Mouse (Mus musculus): Measurements from ENCODE around the gene Frmd4b. TPM values are rescaled to one million over a fixed set of nuclear protein-coding genes. Genes with fewer than 3 reads are reported as not detected.

Gene Frmd4b
- polyA plus RNA-seq (2016; fragmentation: Nextera tagmentation; extraction: Ambion mirVana): 46.3 and 46.7 TPM in 2 replicates

DNA sequence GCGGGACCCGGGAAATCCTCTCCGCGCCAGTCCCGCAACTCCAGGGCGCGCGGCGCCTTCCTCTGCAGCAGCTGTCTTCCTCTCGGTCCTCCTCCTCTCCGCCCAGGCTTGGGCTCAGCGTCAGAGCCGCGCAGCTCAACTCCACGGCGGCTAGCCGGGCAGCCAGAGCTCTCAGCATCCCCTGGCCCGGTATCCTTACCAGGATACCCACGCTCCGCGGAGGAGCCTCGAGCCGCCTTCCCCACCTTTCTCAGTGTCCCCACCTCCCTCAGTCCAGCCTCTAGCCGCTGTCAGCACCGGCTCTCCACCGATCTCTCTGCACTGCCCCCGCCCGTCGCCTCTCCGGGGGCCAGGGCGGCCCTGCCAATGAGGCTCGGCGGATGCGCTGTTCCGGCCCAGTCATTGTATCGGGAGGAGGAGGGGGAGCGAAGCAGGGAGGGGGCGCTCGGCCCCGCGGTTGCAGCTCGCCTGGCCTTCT, at the start of gene Frmd4b:
Gene Frmd4b (minus strand): TSS at position 276 of the 478 bp plus-strand sequence.
- peaks cover 17% of the 10 kb centered on the region for H3K4me1 ChIP-seq
- peak; percentile 97 for ATAC-seq (ENCODE audit: low FRiP score, low read depth)
- peak within 1 kb of the TSS; percentile 77 for H3K4me3 ChIP-seq
- peak within 1 kb of the TSS; percentile 70 for H3K4me2 ChIP-seq (replicated peaks)
- peak within 1 kb of the TSS; percentile 88 for H3K9ac ChIP-seq
- under 1% methylated on average over 42 of the region's 42 CpGs for WGBS
- H3K27me3 ChIP-seq (replicated peaks): no peaks in the 10 kb centered on the region
- no peaks in the 10 kb centered on the region for H3K9me3 ChIP-seq
- H3K36me3 ChIP-seq: no peaks in the 10 kb centered on the region
- H3K27ac ChIP-seq: peak within 1 kb of the TSS; percentile 95

DNA sequence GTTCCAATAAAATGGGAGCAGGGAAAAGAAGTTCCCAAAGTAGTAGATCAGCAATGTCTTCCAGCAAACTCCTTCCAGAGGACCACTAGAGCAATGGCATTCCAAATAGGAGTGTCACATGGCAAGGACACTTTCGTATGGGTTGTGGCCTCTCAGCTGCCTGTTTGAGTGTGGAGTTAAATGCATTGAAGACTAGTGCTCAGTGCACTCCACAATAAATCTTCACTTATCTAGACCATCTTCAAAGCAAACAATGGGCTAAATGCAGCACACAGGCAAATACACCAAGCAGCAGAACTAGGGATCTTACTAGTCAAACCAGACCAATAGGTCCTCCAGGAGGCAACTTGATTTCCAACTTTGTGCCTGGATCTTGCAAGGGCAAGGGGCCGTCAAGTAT, 49.1 kb upstream of the Frmd4b start:
- peak; percentile 57; the same call in 1 of the 2 replicates for ATAC-seq (ENCODE audit: low FRiP score, low read depth)
- Histone ChIP-seq H3K4me2 (replicated peaks) (peak overlapping the region; percentile 4; the same call in 1 of the 2 replicates), H3K4me3 (no peak overlapping the region), H3K4me1 (peaks cover 16% of the 10 kb centered on the region), H3K27ac (no peak overlapping the region), H3K9me3 (no peaks in the 10 kb centered on the region), H3K9ac (no peak overlapping the region), H3K27me3 (replicated peaks) (no peaks in the 10 kb centered on the region), H3K36me3 (no peaks in the 10 kb centered on the region)
- 2% methylated on average over 2 of the region's 2 CpGs for WGBS

- Histone ChIP-seq H3K4me1 (no peaks in the 10 kb centered on the region), H3K36me3 (no peaks in the 10 kb centered on the region), H3K9me3 (no peaks in the 10 kb centered on the region; the same call in 1 of the 2 replicates), H3K4me3 (no peak overlapping the region), H3K27me3 (replicated peaks) (no peaks in the 10 kb centered on the region), H3K9ac (no peak overlapping the region), H3K4me2 (replicated peaks) (no peak overlapping the region), H3K27ac (no peak overlapping the region)
- ATAC-seq (ENCODE audit: low FRiP score, low read depth): no peak
- 80% methylated on average over 6 of the region's 6 CpGs for WGBS
Observed at GRCm38 (mm10) chr6:97658921-97659320, 41.6 kb upstream of the Frmd4b start.

DNA sequence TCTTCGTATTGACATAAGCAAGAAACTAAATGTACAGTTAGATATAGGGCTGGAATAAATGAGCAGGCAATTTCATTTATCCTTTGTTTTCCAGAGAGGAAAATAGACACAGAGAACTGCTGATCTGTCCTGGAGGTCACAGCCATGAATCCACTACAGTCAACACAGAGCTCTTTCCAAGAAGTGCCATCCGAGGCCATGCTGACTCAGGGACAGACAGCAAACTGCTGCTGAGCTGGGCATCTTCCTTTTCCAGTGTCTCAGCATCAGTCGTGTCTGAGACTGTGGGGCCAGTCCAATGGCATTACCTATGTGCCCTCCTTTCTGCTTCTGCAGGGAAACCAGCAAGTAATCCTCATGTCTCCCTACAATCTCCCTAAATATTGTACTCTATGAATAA, 38.6 kb upstream of the Frmd4b start:
- no peak overlapping the region for H3K4me3 ChIP-seq
- no peak overlapping the region for H3K4me2 ChIP-seq (replicated peaks)
- no peak for ATAC-seq (ENCODE audit: low FRiP score, low read depth)
- WGBS: 91% methylated on average over 3 of the region's 3 CpGs
- no peaks in the 10 kb centered on the region for H3K27me3 ChIP-seq (replicated peaks)
- no peaks in the 10 kb centered on the region for H3K36me3 ChIP-seq
- no peaks in the 10 kb centered on the region; the same call in 1 of the 2 replicates for H3K9me3 ChIP-seq
- H3K9ac ChIP-seq: no peak overlapping the region
- no peak overlapping the region for H3K27ac ChIP-seq
- no peaks in the 10 kb centered on the region for H3K4me1 ChIP-seq

- H3K4me2 ChIP-seq (replicated peaks): no peak overlapping the region
- H3K27ac ChIP-seq: no peak overlapping the region
- H3K4me1 ChIP-seq: no peaks in the 10 kb centered on the region
- H3K9ac ChIP-seq: no peak overlapping the region
- no peaks in the 10 kb centered on the region for H3K27me3 ChIP-seq (replicated peaks)
- no peak for ATAC-seq (ENCODE audit: low FRiP score, low read depth)
- WGBS: 93% methylated on average over 14 of the region's 14 CpGs
- H3K9me3 ChIP-seq: no peaks in the 10 kb centered on the region
- no peak overlapping the region for H3K4me3 ChIP-seq
- H3K36me3 ChIP-seq: no peaks in the 10 kb centered on the region
Observed at GRCm38 (mm10) chr6:97647501-97647900, 30.2 kb upstream of the Frmd4b start.

DNA sequence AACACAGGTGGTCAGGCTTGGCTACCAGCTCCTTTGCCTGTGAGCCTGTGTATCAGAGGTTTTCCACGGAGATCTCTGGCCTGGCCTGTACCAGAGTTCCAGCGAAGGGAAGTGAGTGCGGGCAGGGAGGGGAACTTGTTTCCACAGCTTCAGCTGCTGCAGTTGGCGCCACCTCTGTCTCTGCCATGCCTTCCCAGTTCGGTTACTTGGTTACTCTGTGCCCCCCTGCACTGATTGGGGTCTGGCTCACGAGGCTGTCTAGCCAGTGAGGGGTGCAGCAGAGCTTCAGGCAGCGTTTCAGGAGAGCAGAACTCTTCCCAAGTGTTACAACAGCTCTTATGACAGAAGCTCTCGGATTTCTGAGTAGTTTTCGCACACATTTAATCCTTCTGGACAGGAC, 6.0 kb upstream of the Frmd4b start:
- Histone ChIP-seq H3K9me3 (no peaks in the 10 kb centered on the region), H3K4me2 (replicated peaks) (no peak overlapping the region), H3K9ac (no peak overlapping the region), H3K27ac (no peak overlapping the region), H3K4me1 (no peaks in the 10 kb centered on the region), H3K4me3 (no peak overlapping the region), H3K27me3 (replicated peaks) (no peaks in the 10 kb centered on the region), H3K36me3 (no peaks in the 10 kb centered on the region)
- WGBS: 63% methylated on average over 9 of the region's 9 CpGs
- ATAC-seq (ENCODE audit: low FRiP score, low read depth): no peak

DNA sequence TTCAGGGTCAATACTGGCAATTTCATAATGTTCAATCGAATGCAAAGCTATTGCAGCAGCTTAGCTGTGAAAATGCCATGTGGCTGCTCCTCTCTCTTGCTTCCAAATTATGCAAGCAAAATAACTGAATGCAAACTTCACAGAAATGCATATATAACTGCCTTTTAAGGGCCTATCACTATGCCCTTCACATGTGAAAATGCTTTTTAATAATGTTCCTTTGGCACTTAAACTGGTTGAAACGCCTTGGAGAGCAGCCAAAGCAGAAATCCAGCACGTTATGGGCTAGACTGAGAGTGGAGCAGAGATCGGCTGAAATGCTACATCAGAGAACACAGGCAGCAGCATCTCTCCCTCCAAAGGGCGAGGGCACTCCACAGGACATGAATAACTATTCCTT, 4.9 kb upstream of the Frmd4b start:
- no peak overlapping the region for H3K27ac ChIP-seq
- no peak overlapping the region for H3K9ac ChIP-seq
- no peaks in the 10 kb centered on the region for H3K27me3 ChIP-seq (replicated peaks)
- H3K4me1 ChIP-seq: no peaks in the 10 kb centered on the region
- ATAC-seq (ENCODE audit: low FRiP score, low read depth): no peak
- no peak overlapping the region for H3K4me2 ChIP-seq (replicated peaks)
- WGBS: 67% methylated on average over 5 of the region's 5 CpGs
- H3K4me3 ChIP-seq: no peak overlapping the region
- no peaks in the 10 kb centered on the region for H3K9me3 ChIP-seq
- H3K36me3 ChIP-seq: no peaks in the 10 kb centered on the region

DNA sequence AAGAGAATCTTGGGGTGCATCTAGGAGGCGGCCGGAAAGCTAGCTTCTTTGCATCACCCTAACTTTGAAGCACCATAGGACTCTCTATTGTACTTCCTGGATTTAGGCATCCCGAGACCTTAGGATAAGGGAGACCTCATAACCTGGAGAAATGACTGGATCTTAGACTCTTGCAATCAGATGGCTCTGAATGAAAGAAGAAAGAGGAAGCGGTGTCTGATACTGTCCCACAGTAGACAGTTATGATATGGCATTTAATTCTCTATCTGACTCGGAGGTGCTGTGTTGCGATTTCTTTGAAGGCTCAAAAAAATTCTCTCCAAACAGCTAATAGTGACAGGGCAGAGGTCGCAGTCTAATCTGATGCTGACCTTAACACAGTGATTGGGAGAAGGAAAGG, 433 bp upstream of the Frmd4b start:
- ATAC-seq (ENCODE audit: low FRiP score, low read depth): peak; percentile 37; the same call in 1 of the 2 replicates
- Histone ChIP-seq H3K4me1 (peaks cover 17% of the 10 kb centered on the region), H3K27me3 (replicated peaks) (no peaks in the 10 kb centered on the region), H3K27ac (peak overlapping the region; percentile 95; the same call in 1 of the 2 replicates), H3K9me3 (no peaks in the 10 kb centered on the region), H3K36me3 (no peaks in the 10 kb centered on the region), H3K4me3 (peak overlapping the region; percentile 77), H3K4me2 (replicated peaks) (peak overlapping the region; percentile 70), H3K9ac (peak overlapping the region; percentile 88)
- 28% methylated on average over 7 of the region's 7 CpGs for WGBS

DNA sequence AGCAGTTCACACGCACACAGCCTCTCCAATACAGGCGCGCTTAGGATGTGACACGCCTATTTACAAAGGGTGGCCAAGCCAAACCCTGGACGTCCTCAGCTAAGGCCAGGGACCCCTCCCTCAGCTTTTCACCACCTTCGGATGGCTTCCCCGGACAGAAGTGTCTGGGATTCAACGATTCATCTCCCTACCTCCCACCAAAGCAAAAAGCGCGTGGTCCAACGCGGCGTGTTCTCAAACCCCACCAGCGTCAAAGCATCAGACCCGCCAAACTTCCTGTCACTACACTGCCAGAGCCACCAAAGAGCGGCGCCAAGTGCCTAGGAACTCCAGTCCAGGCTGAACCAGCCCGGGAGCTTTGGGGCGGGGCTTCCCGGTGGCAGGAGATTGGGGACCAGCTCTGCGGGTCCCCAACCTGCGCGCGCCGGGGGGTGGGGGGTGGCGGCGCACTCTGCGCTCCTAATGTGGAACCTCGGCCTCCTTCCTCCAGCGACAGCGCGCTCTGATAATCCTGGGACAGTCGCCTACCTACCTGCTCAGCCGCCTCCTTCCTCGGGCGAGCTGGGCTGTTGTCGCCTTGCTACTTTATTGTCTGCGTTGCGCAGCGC, 579 bp downstream of the Frmd4b start:
- ATAC-seq (ENCODE audit: low FRiP score, low read depth): peak; percentile 79
- peak overlapping the region; percentile 88 for H3K9ac ChIP-seq
- H3K36me3 ChIP-seq: no peaks in the 10 kb centered on the region
- under 1% methylated on average over 40 of the region's 40 CpGs for WGBS
- H3K27me3 ChIP-seq (replicated peaks): no peaks in the 10 kb centered on the region
- H3K27ac ChIP-seq: peak overlapping the region; percentile 95
- peak overlapping the region; percentile 70 for H3K4me2 ChIP-seq (replicated peaks)
- H3K4me1 ChIP-seq: peaks cover 17% of the 10 kb centered on the region
- H3K4me3 ChIP-seq: peak overlapping the region; percentile 77
- H3K9me3 ChIP-seq: no peaks in the 10 kb centered on the region

- 3% methylated on average over 16 of the region's 16 CpGs for WGBS
Observed at GRCm38 (mm10) chr6:97615901-97616461, 1.4 kb downstream of the Frmd4b start.

GRCm38 (mm10) chr6:97614179-97614578, 3.2 kb downstream of the Frmd4b start:
- H3K27me3 ChIP-seq (replicated peaks): no peaks in the 10 kb centered on the region
- H3K4me3 ChIP-seq: no peak overlapping the region
- no peak overlapping the region for H3K27ac ChIP-seq
- peak overlapping the region; percentile 70 for H3K4me2 ChIP-seq (replicated peaks)
- no peaks in the 10 kb centered on the region for H3K36me3 ChIP-seq
- peaks cover 33% of the 10 kb centered on the region for H3K4me1 ChIP-seq
- no peaks in the 10 kb centered on the region for H3K9me3 ChIP-seq
- ATAC-seq (ENCODE audit: low FRiP score, low read depth): no peak
- no peak overlapping the region for H3K9ac ChIP-seq

More at GRCm38 (mm10) chr6:97615901-97616461, 1.4 kb downstream of the Frmd4b start:
- H3K4me2 ChIP-seq (replicated peaks): peak overlapping the region; percentile 70
- no peak for ATAC-seq (ENCODE audit: low FRiP score, low read depth)
- H3K27me3 ChIP-seq (replicated peaks): no peaks in the 10 kb centered on the region
- no peaks in the 10 kb centered on the region for H3K9me3 ChIP-seq
- peaks cover 17% of the 10 kb centered on the region for H3K4me1 ChIP-seq
- peak overlapping the region; percentile 88 for H3K9ac ChIP-seq
- H3K27ac ChIP-seq: peak overlapping the region; percentile 95; the same call in 1 of the 2 replicates
- no peaks in the 10 kb centered on the region for H3K36me3 ChIP-seq
- peak overlapping the region; percentile 77 for H3K4me3 ChIP-seq

DNA sequence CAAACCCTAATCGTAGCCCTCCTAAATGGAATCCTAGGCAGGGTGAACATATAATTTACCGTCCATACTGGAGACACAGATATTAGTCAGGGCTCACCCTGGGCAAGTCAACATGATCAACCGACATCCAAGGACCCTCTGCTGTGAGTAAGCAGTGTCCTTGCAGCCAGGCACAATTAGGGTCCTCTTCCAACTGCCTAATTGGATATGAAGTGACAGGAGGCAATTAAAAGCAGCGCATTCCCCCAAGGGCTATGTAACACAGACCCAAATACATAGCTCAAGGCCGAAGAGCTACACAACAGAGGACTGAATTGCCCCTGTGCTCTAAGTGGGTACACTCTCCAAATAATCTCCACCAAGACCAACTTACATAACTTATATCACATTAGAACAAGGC, 4.5 kb downstream of the Frmd4b start:
- no peak overlapping the region for H3K27ac ChIP-seq
- no peak overlapping the region for H3K4me2 ChIP-seq (replicated peaks)
- H3K9ac ChIP-seq: no peak overlapping the region
- 79% methylated on average over 5 of the region's 5 CpGs for WGBS
- H3K27me3 ChIP-seq (replicated peaks): no peaks in the 10 kb centered on the region
- no peak overlapping the region for H3K4me3 ChIP-seq
- no peaks in the 10 kb centered on the region for H3K9me3 ChIP-seq
- H3K36me3 ChIP-seq: no peaks in the 10 kb centered on the region
- peaks cover 44% of the 10 kb centered on the region for H3K4me1 ChIP-seq
- no peak for ATAC-seq (ENCODE audit: low FRiP score, low read depth)
